Mouse (Mus musculus): ENCODE data around the gene Lypd1. TPM values are rescaled to one million over a fixed set of nuclear protein-coding genes. Genes with fewer than 3 reads are reported as not detected.
A peak's percentile ranks its signal among the peaks of the same experiment; 100 is the strongest.

Gene Lypd1
- polyA plus RNA-seq, 1 experiment, result 4.8 TPM

GRCm38 (mm10) chr1:125923062-125923461 is 10.2 kb upstream of the Lypd1 start:
- TF ChIP-seq CTCF (IDR thresholded peaks at IDR 0.05; ENCODE audit: borderline replicate concordance, control insufficient read depth, extremely low read depth, insufficient read depth, low read length, poor library complexity) (no peak), POLR2A (IDR thresholded peaks at IDR 0.05; ENCODE audit: control insufficient read depth, extremely low read depth, insufficient read depth, low read length, poor library complexity) (no peak)
- WGBS, result 78% methylated on average over 2 of the region's 2 CpGs
- H3K27ac ChIP-seq (ENCODE audit: control insufficient read depth, insufficient read depth, low read length), result no peak overlapping the region
- no peak overlapping the region for H3K4me3 ChIP-seq (ENCODE audit: control insufficient read depth, insufficient read depth, low read length)
- no peaks in the 10 kb centered on the region for H3K27me3 ChIP-seq (ENCODE audit: control insufficient read depth, insufficient read depth, low read length)
- DNase-seq, result no peak
- H3K36me3 ChIP-seq (ENCODE audit: control insufficient read depth, insufficient read depth, low read length), result no peaks in the 10 kb centered on the region
- H3K4me1 ChIP-seq (replicated peaks; ENCODE audit: control insufficient read depth, insufficient read depth, low read length), result no peaks in the 10 kb centered on the region

GRCm38 (mm10) chr1:125920696-125921095 is 7.8 kb upstream of the Lypd1 start:
- H3K36me3 ChIP-seq (ENCODE audit: control insufficient read depth, insufficient read depth, low read length), result no peaks in the 10 kb centered on the region
- no peak overlapping the region for H3K4me3 ChIP-seq (ENCODE audit: control insufficient read depth, insufficient read depth, low read length)
- no peaks in the 10 kb centered on the region for H3K27me3 ChIP-seq (ENCODE audit: control insufficient read depth, insufficient read depth, low read length)
- H3K27ac ChIP-seq (ENCODE audit: control insufficient read depth, insufficient read depth, low read length), result no peak overlapping the region
- TF ChIP-seq CTCF (IDR thresholded peaks at IDR 0.05; ENCODE audit: borderline replicate concordance, control insufficient read depth, extremely low read depth, insufficient read depth, low read length, poor library complexity), result no peak
- TF ChIP-seq POLR2A (IDR thresholded peaks at IDR 0.05; ENCODE audit: control insufficient read depth, extremely low read depth, insufficient read depth, low read length, poor library complexity), result no peak
- no peak for DNase-seq
- WGBS, result 96% methylated on average over 3 of the region's 3 CpGs
- no peaks in the 10 kb centered on the region for H3K4me1 ChIP-seq (replicated peaks; ENCODE audit: control insufficient read depth, insufficient read depth, low read length)

GRCm38 (mm10) chr1:125911901-125912445 is 928 bp downstream of the Lypd1 start:
- peak; percentile 3 for DNase-seq

DNA sequence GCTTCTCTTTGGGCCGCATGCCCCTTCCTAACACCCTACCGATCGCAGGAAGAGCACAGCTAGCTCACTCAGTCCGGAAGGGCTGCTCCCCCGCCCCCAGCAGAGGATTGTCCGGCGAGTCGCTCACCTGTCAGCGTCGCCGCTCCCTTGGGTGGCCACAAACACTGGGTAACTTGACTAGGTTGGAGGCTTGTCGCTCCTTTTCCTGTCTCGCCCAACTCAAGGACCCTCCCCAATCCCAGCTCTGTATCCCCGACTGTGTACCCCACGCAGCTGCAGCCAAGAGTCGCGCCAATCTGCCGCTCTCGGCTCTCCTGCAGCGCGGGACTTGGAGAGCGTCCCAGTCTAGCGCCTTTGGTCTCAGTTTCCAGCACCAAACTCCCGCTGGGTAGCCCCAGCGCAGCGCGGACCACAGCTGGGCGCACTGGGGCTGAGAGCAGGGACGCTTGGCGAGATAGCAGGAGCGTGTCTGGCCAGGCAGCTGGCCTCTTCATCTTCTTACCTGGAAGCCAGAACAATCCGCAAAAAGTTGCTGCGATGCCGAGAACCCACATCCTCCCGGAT is 1.5 kb downstream of the Lypd1 start:
- DNase-seq, result no peak

More at GRCm38 (mm10) chr1:125911901-125912445, 928 bp downstream of the Lypd1 start:
- Histone ChIP-seq H3K27ac (ENCODE audit: control insufficient read depth, insufficient read depth, low read length) (no peak overlapping the region), H3K4me1 (replicated peaks; ENCODE audit: control insufficient read depth, insufficient read depth, low read length) (no peaks in the 10 kb centered on the region), H3K36me3 (ENCODE audit: control insufficient read depth, insufficient read depth, low read length) (no peaks in the 10 kb centered on the region), H3K4me3 (ENCODE audit: control insufficient read depth, insufficient read depth, low read length) (no peak overlapping the region), H3K27me3 (ENCODE audit: control insufficient read depth, insufficient read depth, low read length) (peaks cover 2% of the 10 kb centered on the region; the same call in 1 of the 2 replicates)
- 3% methylated on average over 43 of the region's 43 CpGs for WGBS
- no peak for TF ChIP-seq POLR2A (IDR thresholded peaks at IDR 0.05; ENCODE audit: control insufficient read depth, extremely low read depth, insufficient read depth, low read length, poor library complexity)
- TF ChIP-seq CTCF (IDR thresholded peaks at IDR 0.05; ENCODE audit: borderline replicate concordance, control insufficient read depth, extremely low read depth, insufficient read depth, low read length, poor library complexity), result no peak

DNA sequence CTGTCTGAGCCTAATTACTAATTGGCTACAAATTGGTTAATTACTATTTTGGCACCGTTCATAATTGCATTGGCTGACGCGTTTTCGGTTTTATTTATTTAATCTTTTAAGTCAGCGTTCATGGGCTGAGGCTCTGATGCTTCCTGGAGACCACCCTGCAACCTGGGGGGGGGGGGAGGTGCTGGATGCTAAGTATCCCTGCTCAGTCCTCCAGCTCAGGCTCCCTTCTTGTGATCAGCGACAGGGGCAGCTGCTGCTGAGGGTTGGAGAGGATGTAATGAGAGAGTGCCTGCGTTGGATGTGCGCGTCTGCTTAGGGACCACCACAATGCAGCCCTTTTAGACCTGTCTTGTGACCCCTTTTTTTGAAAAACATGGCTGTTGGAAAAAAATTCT is 2.0 kb downstream of the Lypd1 start:
- H3K27ac ChIP-seq (ENCODE audit: control insufficient read depth, insufficient read depth, low read length), result no peak overlapping the region
- H3K36me3 ChIP-seq (ENCODE audit: control insufficient read depth, insufficient read depth, low read length), result no peaks in the 10 kb centered on the region
- no peak for DNase-seq
- TF ChIP-seq POLR2A (IDR thresholded peaks at IDR 0.05; ENCODE audit: control insufficient read depth, extremely low read depth, insufficient read depth, low read length, poor library complexity), result no peak
- no peak for TF ChIP-seq CTCF (IDR thresholded peaks at IDR 0.05; ENCODE audit: borderline replicate concordance, control insufficient read depth, extremely low read depth, insufficient read depth, low read length, poor library complexity)
- H3K4me3 ChIP-seq (ENCODE audit: control insufficient read depth, insufficient read depth, low read length), result no peak overlapping the region
- no peaks in the 10 kb centered on the region for H3K4me1 ChIP-seq (replicated peaks; ENCODE audit: control insufficient read depth, insufficient read depth, low read length)
- H3K27me3 ChIP-seq (ENCODE audit: control insufficient read depth, insufficient read depth, low read length), result peaks cover 2% of the 10 kb centered on the region; the same call in 1 of the 2 replicates
- 9% methylated on average over 9 of the region's 9 CpGs for WGBS

More for the DNA sequence above, 1.5 kb downstream of the Lypd1 start:
- TF ChIP-seq CTCF (IDR thresholded peaks at IDR 0.05; ENCODE audit: borderline replicate concordance, control insufficient read depth, extremely low read depth, insufficient read depth, low read length, poor library complexity), result no peak
- TF ChIP-seq POLR2A (IDR thresholded peaks at IDR 0.05; ENCODE audit: control insufficient read depth, extremely low read depth, insufficient read depth, low read length, poor library complexity), result no peak
- Histone ChIP-seq H3K27me3 (ENCODE audit: control insufficient read depth, insufficient read depth, low read length) (peaks cover 2% of the 10 kb centered on the region; the same call in 1 of the 2 replicates), H3K4me3 (ENCODE audit: control insufficient read depth, insufficient read depth, low read length) (no peak overlapping the region; the same call in 1 of the 2 replicates), H3K4me1 (replicated peaks; ENCODE audit: control insufficient read depth, insufficient read depth, low read length) (no peaks in the 10 kb centered on the region), H3K36me3 (ENCODE audit: control insufficient read depth, insufficient read depth, low read length) (no peaks in the 10 kb centered on the region), H3K27ac (ENCODE audit: control insufficient read depth, insufficient read depth, low read length) (no peak overlapping the region)
- WGBS, result 3% methylated on average over 35 of the region's 35 CpGs

DNA sequence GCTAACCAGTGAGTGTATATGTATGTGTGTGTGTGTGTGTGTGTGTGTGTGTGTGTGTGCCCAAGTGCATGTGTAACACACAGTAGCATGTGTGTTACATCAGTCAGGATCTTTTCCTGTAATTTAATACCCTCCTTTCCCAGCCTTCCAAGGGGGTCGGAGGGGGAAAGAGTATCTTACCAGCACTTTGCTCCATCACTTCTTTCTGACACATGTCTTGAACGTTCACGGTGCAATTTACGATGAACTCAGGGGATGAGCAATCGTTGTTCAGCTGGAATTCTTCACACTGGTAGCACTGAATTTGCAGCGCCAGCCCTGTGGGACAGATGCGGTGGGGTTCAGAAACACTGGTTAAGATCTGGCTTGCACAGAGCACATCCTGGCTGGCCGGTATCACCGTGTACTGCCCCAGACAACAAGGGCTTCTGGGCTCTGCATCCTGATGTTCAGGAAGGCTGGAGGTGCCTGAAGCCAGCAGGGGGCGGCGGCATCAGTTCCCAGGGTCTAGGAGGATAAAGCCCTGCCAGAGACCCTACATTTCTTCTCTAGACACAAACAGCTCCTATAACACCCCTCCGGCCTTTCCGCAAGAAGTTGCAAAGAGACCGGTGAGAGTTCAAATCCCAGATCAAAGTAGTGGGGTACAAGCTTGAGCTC is 2.6 kb downstream of the Lypd1 start:
- H3K27me3 ChIP-seq (ENCODE audit: control insufficient read depth, insufficient read depth, low read length), result peaks cover 2% of the 10 kb centered on the region; the same call in 1 of the 2 replicates
- H3K36me3 ChIP-seq (ENCODE audit: control insufficient read depth, insufficient read depth, low read length), result no peaks in the 10 kb centered on the region
- no peak for DNase-seq
- H3K4me1 ChIP-seq (replicated peaks; ENCODE audit: control insufficient read depth, insufficient read depth, low read length), result no peaks in the 10 kb centered on the region
- TF ChIP-seq CTCF (IDR thresholded peaks at IDR 0.05; ENCODE audit: borderline replicate concordance, control insufficient read depth, extremely low read depth, insufficient read depth, low read length, poor library complexity), result no peak
- no peak for TF ChIP-seq POLR2A (IDR thresholded peaks at IDR 0.05; ENCODE audit: control insufficient read depth, extremely low read depth, insufficient read depth, low read length, poor library complexity)
- no peak overlapping the region for H3K4me3 ChIP-seq (ENCODE audit: control insufficient read depth, insufficient read depth, low read length)
- no peak overlapping the region for H3K27ac ChIP-seq (ENCODE audit: control insufficient read depth, insufficient read depth, low read length)
- WGBS, result 22% methylated on average over 14 of the region's 14 CpGs

Data from thymus, adult 2 months (tissue).